Mouse (Mus musculus) right cerebral cortex, adult 18-20 months (tissue): ENCODE data around the gene Vps26a.

Experiments
- DNase-seq: peaks from one replicate; pipeline ENCODE4 v3.0.0; 2022; ENCODE audit warnings: mixed read lengths

The Vps26a gene

DNA sequence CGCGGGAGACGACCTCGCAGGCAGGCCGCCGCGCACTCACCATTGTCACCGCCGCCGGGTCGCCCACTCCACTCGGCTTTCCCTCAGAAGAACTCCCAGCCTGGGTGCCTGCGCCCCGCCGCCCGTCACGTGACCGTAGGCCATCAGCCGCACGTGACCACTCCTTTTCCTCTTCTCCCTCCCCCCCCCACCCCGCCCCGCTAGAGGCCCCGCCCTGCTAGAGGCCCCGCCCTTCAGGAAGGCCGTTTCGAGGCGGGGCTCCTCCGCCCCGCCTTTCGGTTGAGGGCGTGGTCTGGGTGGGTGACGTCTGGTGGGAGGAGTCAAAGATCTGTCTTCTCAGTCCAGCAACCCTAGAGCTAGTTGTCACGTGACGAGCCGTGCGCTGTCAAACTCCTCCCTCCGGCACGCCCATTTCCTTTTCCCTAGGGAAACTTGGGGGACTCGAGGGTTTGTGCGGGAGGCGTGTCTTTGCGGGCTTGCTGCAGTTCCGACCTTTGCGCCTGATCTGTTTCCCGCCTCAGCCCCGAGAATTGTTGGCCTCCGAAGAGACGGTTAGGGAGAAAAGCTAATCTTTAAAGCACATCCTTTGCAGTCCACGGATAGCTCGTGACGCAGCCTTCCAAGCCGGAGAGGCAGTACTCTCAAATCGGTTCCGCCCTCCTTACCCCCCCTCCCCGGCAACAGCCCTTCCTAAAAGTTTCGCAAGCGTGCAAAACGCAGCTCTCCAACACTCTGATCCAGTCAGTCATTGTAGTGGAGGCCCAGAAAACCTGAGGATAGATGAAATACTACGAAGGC, at the start of gene Vps26a:
Gene Vps26a, minus strand, starts transcription at position 188 of the 798 bp plus-strand sequence.
- peak; percentile 98 for DNase-seq

DNA sequence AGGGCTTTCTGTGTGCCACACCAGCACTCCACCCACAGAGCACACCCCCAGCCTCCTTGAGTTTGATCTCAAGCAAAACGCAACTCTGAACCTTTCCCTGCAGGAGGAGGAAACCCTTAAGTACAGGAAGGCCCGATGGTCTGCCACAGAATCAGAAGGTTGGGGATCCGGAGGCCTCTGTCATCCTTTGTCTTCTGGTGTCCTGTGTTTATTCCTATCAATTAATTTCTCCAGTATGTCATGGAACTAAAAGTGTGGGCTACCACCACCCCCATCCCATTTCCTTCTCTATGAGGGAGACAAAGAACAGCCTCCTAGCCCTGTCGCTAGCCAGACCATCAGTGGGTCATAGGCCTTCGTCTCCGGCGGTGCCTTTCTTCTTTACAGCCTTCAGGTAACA, 47.9 kb upstream of the Vps26a start:
- DNase-seq, result no peak

DNA sequence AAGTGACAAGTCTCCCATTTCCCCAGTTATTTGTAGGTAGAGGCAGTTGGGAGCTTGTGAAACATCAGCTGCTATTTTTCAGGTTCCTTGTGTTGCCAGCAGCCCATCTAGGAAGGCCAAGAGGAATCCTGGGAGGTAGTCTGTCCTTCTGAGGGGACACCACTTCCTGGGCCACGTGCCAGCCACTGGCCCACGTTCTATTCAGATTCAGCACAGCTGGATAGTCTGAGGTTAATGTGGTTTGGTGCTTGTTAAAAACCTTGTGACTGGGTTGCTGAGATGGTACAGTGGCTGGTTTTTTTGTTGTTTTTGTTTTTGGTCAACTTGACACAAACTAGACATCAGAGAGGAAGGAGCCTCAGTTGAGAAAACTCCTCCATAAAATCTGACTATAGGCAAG, 46.2 kb upstream of the Vps26a start:
- DNase-seq, result no peak

DNA sequence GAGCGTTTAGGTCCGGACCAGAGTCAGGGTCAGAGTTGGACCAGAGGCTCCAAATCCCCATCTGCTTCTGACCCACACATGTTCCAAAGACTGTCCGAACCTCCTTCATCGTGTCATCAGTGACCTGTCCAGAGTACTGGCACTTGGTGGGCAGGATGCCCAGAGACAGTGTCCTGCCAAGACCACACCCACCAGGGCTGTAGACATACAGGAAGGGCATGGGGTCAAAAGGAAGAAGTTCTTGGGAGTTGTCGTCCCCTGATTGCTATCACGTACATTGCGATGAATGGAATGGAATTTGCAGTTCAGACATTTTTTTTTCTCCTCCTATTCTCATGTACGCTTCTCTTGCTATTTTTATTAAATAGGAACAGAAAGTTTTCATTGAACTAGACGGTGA, 43.6 kb upstream of the Vps26a start:
- no peak for DNase-seq

DNA sequence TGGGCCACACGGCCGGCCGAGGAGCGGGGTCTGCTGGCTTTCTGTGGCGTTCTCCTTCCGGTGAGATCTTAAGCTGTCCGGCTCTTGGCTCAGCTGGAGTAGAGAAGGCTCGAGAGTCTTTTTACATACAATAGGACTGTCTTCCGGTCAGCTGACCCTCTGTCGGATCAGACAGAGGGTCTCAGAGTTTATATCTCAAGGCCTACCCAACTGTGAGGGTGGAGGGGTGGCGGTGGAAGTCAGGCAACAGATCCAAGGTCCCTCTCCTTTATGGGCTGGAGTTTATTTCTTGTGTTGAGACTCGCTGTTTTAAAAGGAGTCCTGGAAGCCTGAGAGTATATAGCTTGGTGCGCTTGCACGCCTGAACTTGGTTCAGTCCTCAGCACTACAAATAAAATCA, 40.7 kb upstream of the Vps26a start, which contains the start of gene Srgn:
Gene Srgn, minus strand, starts transcription at position 101 of the 400 bp plus-strand sequence.
- no peak for DNase-seq

DNA sequence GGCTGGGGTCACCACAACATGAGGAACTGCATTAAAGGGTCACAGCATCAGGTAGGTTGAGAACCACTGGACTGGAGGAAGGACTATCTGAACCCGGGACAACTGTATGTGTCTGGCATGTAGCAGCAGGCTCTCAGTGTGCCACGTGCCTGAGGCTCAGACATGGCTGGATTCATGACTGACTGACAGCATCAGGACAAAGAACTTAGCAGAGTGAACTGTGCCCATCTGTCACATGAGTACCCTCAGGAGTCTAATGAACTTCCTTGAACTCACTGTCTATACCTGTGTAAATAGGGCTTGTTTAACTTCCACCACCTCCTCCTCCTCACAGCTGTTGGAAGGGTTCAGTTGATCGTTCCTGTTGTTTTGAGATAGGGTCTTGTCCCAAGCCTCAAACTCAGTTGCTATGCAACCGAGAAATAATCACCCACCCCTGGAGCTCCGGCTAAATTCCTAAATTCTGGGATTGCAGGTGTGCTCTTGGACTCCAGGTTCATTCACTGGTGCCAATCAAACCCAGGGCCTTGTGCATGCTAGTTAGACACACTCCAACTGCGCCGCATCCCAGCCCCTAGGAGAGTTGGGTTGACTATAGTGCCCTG, 35.8 kb upstream of the Vps26a start:
- DNase-seq, result no peak

DNA sequence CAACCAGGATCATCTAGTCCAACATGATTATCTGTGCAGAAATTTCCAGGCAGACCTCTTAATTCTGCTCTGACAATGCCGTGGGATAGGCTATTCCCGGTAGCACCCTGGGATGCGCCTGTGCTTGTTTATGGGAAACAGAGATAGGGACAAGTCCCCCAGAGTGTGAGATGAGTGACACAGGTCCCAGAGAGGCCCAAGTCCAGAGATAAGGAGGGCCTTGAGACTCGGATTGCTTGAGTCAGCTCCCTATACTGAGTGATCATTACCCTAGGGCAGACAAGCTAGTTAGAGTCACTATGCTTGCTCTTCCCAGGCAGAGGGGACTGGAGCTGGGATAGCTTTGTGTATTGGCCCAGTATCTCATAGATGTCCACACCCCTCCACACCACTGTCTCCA, 35.2 kb upstream of the Vps26a start:
- DNase-seq, result no peak

DNA sequence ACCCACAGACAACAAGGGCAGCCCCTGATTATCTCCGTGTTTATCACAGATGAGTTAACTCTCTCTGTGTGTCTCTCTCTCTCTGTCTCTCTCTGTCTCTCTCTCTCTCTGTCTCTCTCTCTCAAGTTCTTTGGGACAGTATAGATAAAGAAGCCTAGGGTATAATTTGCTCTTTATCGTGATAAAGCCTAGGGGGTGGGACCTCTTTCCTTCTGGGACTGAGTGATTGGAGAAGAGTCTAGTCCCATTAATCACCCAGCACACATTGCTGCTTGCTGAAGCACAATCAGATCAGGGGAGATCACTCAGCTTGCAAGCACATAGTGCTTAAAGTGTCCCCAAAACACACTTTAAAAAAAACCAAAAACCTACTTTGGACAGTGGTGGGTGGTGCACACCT, 34.3 kb upstream of the Vps26a start:
- DNase-seq, result no peak

DNA sequence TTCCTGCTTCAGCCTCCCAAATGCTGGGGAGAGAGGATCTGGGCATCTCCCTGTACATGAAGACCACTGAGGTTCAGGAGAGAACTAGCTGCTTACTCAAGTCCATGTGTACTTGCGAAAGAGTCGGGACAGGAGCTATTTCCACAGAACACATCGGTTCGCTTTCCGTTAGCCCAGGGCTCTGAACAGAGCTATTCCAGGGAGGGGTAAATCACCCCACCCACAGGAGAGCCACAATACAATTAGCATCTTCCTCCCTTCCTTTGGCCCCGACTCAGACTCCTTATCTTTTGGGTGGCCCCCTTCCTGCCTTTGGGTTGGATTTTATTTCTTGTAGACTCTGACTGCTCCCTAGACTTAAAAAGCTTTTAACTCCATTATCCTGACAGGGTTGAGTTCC, 30.9 kb upstream of the Vps26a start:
- DNase-seq, result no peak

DNA sequence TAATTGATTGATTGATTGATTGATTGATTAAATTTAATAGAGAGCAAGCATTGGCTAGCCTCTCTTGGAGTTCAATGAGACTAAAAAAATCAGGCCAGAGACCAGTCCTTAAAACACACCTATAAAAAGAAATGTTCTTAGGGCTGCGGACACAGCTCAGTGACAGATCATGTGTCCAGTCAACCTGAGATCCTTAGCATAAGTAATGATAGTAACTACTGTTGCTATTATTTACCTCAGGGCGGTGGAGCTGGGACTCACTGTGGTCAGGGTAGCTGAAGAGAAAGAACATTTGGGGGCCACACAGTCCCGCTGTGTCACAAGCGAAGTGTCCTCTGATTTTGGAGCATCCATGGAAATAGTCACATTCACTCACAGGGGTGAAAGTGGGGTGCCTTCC, 26.2 kb upstream of the Vps26a start:
- no peak for DNase-seq

DNA sequence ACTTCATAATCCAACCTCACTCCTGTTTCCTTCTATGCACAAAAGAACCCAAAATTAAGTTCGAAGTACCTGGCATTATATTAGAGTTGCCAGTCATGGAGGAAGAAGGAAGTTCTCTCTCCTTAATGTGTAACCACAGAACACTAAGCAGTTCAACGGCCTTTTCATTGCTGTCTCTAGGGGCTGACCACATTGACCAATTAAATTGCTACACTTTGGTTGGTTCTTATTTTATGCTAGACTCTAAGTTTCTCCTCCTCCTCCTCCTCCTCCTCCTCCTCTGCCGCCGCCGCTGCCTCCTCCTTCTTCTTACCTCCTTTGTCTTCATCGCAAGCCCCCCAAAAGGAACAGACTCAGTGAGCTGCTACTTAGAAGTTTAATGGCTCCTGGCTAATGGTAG, 24.9 kb upstream of the Vps26a start:
- DNase-seq, result no peak

DNA sequence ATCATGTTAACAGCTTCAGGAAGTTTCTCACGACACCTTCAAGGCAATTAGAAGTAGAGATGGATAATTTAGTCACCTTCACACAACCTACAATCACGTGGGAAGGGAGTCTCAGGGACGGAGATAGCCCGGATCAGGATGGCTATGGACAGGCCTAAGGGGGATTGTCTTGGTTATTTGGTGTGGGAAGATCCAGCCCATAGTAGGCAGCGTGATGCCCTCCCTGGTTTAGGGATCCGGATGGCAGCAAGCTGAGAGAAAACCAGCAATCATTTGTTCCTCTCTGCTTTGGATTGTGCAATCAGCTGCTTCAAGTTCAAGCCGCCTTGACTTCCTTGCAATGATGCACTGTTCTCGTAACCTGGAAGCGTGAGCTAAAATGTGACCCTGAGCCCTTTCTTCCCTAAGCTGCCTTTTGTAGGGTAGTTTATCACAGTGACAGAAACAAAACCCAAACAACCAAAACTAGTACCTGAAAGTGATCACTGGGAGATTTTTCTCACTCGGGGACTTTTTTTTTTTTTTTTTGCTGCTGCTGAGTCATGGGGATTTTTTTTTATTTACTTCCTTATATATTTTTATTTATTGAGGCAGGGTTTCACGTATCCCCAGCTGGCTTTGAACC, 22.5 kb upstream of the Vps26a start:
- DNase-seq, result no peak

DNA sequence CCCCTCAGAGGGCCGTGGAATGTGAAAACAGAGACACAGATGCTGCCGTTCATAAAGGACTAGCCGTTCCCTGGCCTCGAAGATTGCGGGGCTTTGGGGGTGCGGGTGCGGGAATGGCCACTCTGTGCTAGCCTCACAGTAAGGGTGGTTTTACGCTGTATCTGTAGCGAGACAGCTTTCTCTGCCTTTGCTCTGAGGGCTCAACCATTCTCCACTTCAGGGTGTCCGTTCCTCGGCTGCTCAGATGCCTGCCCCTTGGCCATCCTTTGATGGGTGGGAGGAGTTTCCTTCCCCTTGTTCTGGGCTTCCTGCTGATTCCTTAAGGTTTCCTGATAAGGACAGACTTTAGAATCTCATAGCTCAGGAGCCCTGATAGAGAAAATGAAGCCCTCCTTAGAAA, 21.9 kb upstream of the Vps26a start:
- no peak for DNase-seq

DNA sequence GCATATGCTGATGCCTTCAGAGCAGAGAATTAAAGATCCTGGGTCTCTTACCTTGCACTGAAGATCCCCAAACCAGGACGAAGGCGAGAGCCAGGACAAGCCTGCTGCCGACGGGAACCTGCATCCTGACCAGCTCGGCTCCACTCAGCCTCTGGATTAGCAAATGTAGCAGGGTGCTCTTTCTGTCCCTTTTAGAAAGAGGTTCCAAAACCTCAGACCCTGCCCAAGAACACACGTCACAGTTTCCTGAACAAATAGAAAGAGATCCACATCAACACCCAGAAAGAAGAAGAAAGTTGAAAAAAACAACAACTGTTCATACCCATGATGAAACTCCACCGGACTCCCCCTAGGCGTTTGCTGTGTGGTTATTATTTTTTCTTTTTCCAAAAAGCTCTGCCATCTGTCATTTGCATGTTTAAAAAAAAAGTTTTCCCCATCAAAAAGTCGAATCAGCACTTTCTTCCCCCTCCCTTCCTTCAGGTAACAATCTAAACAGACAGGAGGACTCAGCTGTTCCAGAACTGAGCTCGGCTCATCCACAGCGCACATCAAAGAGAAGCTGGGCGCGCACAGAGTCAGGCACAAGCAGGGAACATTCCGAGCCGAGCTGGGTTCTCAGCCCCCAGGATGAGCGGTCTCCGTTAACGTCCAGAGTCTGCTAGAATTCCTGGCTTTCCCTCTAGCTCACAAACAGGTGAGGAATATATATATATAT, 21.1 kb upstream of the Vps26a start:
- DNase-seq, result no peak

DNA sequence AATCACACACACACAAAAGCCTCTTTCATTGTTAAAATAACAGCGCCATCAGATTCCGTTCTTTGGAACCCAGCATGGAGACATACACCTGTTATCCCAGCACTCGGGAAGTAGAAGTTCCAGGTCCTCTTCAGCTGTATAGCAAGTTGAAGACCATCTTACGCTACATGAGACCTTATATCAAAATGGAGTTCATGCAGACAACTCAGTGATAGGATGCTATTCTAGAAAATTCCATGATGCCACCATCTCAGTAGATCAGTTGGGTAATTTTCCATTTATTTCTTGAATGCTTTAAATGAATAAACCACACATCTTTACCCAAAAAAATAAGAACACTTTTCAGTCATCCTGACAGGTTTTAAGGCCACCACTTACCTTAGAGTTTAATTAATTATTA, 20.5 kb upstream of the Vps26a start:
- no peak for DNase-seq

DNA sequence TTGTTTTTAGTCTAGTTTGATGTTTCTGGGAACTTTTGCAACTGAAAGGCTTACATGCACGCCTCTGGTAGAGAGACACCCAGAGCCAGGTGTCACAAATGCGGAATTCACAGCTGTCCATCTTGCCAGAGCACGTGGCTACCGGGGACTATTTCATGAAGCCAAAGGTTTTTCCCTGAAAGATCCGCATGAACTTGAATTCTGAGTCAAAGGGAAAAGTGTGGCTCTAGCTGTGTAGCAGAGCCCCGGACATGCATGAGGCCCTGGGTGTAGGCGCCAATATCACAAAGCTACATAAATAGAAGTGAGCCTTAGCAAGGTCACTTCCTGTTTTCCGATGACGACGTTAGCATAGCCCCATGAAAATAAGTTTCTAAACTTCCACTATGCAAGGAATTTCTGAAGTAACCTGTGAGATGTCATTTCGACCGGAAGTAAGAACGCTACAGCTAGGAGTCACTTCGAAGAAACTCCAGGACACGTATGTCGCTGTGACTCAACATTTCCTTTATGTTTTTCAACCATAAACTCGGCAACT, 19.5 kb upstream of the Vps26a start:
- no peak for DNase-seq

DNA sequence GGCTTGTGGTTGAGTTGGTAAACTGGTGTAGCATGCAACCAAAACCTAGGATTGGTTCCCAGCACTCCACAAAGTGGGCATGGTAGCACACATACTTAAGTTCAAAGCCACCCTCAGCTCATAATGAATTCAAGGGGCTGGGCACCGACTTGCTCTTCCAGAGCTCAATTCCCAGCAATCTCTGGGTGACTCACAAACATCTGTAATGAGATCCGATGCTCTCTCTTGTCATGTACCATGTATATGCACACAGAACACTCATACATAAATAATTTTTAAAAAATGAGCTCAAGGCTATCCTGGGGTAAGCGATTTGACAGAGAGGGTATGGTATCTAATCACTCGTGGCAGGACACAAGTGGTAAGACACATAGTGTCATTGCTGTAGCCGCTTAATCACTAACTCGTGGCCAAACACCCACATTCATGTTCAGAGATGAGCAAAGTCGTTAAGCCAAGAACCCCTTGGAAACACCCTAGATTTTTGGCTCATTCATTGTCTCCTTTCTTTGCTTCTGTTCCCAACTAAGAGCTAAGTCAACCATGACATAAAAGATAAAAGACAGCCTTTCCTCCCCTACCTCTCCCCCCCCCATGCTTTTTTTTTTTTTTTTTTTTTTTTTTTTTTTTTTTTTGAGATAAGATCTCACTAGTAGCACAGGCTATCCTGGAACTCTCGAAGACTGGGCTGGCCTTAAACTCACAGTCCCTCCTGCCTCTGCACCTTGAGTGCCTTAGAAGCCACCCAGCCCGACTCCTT, 18.8 kb upstream of the Vps26a start:
- DNase-seq, result no peak

DNA sequence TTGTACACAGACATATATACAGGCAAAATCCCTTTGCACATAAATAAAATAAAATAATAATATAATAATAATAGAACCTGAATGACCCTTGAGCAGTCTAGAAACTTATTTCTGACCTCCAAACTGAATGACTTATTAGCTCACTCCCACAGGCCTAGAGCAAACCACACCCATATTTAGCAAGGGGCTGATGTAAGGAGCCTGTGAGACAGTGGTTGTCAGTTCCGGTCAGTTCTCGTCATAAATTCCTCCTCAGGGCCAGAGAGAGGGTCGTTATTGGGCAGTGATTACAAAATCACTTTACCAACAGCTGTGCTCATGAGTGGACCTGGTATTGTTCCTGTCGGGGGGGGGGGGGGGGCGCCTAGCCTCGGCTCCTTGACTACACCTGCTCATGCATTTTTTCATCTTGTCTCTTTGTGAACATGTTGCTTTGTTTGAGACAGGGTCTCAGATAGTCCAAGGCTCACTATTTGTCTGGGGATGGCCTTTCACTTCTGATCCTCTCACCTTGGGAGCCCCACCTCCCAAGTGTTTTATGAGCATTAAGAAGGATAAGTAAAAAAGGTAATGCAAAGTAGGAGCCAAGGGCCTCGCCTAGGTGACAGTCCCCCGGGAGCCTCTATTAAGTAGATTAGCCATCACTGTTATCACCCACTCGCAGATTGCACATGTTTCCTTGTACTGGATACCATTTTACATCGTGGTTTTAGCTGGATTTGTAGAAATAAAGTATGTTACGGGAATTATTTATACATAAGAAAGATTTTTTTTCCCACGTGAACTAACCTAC, 17.4 kb upstream of the Vps26a start:
- DNase-seq, result no peak

DNA sequence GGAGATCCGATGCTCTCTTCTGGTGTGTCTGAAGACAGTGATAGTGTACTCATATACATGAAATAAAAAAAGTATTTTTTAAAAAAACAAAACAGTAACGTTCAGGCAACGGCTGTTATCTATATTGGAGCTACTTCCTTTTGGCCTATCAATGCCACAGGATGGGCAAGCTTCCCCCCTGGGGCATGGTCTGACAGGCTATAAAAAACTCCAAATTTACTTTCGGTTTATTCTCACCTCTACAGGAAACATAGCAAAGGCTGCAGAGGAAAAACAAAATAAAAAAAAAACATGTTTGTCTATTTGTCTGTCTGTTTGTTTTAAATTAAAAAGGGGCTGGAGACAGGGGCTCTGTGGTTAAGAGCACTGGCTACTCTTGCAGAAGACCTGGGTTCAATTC, 16.7 kb upstream of the Vps26a start:
- no peak for DNase-seq

DNA sequence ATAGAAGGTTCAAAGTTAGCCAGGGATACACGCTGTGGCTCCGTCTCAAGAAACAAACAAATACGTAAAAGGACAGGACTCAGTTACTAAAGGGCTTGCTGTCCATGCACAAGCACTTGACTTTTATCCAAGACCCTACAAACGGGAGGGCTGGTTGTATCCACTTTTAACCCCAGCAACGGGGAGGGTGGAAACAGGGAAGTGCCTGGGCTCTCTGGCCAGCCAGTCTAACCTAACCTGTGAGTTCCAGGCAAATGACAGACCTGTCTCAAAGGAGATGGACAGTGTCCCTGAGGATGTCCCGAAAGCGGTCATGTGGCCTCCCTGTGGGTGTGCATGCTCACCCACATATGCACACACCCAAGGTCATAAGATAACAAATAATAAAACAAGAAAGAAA, 15.3 kb upstream of the Vps26a start:
- no peak for DNase-seq

DNA sequence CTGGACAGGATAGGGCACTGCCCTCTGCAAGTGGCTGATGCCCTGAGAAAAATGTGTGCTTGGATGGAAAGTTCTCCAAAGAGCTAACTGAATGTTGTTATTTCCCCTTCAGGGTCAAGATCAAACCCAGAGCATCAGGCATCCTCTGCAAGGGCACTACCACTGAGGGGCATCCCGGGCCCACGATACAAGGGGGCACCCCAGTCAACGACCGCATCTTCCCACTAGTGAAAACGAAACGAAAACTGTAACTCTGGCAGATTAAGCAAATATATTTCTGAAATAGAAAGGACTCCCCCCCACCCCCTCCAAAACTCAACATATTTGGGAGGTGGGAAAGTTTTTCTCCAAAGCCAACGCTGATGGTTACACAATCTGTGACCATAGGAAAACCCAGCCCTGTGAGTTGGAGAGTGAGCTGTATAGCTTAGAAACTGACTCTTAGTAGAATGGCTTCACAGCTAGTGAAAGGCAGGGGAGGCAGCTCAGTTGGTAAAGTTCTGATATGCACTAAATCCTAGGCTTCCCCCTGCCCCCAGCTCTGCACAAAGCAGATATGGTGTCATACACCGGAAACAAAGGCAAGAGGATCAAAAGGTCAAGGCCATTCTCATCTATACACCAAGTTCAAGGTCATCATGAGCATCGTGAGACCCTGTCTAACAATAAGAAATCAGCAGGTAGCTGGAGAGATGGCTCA, 14.5 kb upstream of the Vps26a start:
- DNase-seq, result no peak
